Mouse (Mus musculus): Measurements from ENCODE around the gene Rora.

DNA sequence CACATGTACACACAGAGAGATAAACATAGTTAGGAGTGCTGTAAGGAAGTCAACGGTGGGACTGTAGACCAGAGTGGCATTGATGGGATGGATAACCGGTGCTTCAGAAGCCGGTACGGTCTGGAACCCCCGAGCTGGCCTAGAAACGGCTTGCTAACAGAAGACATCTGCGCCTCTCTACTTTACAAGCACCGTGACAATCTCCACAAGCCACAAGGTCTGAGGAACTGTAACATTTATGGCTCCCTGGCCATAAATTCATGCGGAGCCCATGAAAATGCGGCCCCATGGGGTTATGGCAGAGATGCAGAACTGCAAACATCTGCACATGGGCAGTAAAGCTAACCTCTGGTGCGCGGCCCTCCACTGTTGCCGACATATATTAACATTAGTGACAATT, 141.7 kb downstream of the Rora start:
- TF ChIP-seq CTCF (IDR thresholded peaks at IDR 0.05; ENCODE audit: low read depth) (no peak), EP300 (IDR thresholded peaks at IDR 0.05; ENCODE audit: low read depth) (no peak)
